Mouse (Mus musculus) heart, adult 8-10 months (tissue): Measurements from ENCODE around the gene Ldlrad1. TPM values are rescaled to one million over a fixed set of nuclear protein-coding genes. Genes with fewer than 3 reads are reported as not detected.

Source experiments
- DNase-seq: peaks from one replicate; pipeline ENCODE4 v3.0.0; 2022; ENCODE audit warnings: low spot score
- total RNA-seq, 4 experiments: library from RNA; stranded (reverse); gene quantifications; 2 replicates each; pipeline ENCODE4 v1.2.4; 2022

Gene Ldlrad1
- total RNA-seq, 4 experiments from 2014 or later: not detected

- no peak for DNase-seq
Observed at GRCm38 (mm10) chr4:107211465-107211864, 2.5 kb downstream of the Ldlrad1 start.

DNA sequence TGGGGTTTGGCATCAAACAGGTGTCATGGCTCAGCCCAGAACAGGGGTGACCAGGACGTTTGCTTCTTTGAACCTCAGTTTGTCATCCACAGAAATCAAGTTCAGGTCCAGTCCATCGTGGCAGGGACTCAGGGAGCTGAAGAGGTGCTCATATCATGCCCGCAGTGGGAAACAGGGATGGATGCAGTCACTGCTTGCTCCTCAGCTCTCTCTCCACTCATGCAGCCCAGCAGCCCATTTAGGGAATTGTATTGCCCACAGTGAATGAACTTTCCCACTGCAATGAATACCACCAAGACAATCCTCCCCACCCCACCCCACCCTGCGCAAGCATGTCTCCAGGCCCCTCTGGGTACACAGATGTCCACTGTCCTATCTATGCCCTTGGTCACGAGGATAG lies 3.0 kb downstream of the Ldlrad1 start:
- DNase-seq: no peak

DNA sequence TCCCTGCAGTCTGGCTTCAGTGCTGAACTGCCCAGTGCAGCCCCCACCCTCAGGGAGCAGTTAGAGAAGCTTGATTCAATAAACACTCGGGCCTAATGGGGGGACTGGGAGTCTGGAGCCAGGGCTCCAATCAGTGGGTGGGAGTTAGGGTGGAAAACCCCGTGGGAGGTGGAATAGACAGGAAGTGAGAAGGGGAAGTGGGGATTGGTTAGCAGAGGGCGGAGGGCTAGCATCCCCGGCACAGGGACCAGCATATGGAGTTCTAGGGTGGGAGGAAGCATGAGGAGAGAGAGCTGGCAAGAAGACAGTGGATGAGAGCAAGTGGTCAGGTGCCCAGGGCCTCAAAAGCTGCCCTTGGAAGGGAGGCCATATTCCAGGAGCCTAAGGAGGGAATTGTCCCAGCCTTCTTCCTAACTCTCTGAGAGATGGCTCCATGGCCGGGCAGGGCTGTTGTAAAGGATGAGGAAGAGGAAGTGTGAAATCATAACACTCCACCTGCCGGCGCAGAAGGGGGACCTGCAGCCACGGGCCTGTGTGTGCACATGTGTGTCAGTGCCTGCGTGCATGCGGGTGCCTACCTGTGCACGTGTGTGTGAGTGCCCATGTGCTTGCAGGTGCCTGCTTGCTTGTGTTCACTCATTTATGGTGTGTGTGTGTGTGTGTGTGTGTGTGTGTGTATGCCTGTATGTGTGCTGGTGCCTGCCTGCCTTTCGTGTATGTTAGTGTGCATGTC lies 4.5 kb downstream of the Ldlrad1 start:
- DNase-seq: no peak

DNA sequence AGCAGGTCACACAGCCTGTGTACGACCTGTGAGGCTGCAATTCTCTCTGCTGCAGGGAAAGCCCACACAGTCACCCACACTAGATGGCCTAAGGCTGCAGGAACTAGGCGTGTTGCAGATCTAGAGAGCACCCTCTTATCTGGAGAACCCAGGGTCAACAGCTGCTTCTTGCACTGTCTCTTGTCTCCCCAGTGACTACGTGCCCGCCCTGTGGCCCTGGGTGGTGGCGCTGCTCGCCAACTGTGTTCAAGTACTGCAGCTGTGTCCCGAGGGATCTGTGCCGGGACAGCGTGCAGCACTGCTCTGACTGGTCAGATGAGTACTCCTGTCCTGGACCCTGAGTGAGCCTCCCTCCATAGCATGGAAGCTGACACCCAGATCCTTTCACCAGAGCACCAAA lies 8.6 kb downstream of the Ldlrad1 start:
- DNase-seq: no peak

DNA sequence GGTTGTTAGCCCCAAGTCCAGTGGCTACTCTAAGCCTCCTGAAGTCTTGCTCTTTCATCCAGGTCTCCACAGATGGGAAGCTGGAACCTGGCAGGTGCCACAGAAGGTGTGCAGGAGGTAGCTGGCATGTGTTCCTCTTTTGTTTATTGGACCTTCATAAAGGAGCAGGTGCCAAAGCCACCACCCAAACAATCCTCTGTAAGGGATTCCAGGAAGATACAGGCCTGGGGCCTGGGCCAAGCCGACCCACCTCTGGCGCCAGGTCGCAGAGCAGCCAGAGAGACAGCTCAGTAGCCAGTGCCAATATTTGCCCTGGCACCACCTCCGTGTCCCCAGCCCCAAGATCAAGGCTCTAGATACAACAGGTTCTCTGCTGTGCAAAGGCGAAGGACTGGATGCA lies 12.5 kb downstream of the Ldlrad1 start:
- no peak for DNase-seq

DNA sequence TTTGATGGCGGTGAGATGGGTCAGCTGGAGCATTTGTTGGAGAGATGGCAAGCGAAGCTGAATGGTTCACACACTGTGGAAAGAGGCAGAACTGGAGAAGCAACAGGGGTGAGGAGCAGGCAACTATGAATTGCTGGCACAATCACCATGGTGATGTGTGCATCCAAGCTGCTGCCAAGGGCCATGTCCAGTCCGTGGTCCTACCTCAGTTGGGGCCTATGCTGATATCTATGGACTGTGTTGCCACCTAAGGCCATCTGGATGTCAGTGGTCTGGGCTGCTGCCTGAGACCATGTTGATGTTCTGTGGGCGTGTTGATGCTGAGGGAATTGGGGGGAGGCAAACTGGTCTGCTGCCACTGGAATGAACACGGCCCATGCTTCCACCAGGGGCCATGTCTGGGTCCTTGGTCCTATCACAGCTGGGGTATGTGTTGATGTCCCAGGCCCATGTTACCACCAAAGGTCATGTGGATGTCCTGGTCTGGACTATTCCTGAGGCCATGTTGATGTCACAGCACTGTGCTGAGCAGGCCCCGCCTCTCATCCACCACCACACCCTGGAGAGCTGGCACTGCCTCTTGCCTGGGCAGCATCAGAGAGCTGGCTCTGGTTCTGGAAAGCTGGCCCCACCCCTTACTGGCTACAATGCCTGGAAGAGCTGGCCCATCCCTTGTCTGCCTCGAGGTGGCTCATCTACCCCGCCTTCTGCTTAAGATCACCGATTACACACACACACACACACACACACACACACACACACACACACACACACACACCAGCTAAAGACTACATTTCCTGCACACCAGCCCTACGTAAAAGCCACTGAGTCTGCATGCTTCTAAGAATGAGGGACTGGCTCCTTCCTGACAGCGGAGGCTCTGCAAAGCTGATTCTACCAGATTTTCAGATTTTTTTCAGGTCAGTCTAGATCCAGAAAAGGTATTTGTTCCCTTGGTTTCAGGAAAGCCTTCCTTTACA lies 14.5 kb downstream of the Ldlrad1 start:
- DNase-seq: peak; percentile 61

DNA sequence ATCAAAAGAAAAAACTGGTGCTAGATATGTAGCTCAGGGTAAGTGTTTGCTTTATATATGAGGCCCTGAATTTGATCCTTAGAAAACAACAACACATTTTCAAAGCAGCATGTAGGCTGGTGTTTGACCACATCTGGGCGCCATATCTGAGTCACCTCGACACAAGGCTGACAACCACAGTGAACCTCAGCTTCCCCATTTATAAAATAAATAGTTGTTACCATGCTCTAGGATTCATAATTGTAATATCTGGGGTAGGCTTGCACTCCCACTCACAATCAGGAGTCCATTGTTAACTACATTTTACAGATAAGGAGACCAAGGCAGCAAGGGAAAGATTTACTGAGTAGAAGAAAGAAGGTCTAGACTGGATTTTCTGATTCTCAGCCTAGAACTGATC lies 17.3 kb downstream of the Ldlrad1 start:
- no peak for DNase-seq

DNA sequence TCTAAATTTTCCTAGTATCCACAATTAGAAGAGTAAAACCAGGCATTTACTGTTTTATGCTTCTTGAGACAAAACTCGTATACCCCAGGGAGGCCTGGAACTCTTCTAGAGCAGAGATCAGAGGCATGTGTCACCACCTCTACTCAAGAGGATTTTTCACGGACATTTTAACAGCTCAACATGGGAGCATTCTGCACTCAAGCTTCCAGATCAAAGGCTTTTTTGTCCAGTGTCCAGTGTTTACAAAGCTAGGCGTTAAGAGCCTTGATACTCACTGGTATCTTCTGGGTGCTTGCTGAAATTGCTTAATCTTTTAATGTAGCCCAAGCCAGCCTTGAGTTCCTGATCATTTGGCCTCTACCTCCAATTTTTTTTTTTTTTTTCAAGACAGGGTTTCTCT lies 23.2 kb downstream of the Ldlrad1 start:
- DNase-seq: no peak

DNA sequence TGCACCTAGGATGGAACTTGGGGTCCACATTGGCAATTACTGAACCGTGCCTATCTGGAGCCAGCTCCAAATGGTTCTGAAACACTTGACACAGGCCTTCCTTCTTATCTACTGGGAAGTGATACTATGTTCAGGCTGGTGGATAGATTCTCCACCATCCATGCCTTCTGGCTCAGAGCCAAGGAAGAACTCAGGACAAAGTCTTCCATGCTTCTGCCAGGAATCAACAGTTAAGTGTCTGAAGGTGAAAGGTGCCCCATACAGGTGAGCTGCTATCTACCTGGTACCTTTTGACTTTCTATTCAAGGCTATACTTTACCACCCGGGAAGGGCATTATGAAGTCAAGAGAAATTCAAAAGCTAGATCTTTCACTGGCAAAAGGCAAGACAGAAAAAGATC lies 29.3 kb downstream of the Ldlrad1 start:
- DNase-seq: no peak

DNA sequence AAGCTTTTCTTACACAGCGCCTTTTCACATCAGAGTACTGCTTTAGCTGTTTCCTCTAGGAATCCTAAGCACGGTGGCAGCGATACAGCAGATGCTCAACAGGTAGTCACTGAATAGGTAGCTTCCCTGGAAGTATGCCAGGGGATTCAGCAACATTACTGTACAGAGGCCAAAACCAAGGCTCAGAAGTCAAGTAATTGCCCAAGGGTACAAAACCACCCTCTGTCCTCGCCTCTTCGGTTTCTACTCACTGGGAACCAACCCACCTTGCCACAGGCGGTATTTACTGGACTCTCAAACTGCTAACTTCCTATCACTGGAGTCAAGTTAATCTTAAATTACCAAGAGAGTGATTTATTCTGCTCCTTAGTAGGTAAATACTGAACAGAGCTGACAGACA lies 31.2 kb downstream of the Ldlrad1 start:
- DNase-seq: no peak

GRCm38 (mm10) chr4:107243365-107244333 lies 34.7 kb downstream of the Ldlrad1 start:
- DNase-seq: no peak

DNA sequence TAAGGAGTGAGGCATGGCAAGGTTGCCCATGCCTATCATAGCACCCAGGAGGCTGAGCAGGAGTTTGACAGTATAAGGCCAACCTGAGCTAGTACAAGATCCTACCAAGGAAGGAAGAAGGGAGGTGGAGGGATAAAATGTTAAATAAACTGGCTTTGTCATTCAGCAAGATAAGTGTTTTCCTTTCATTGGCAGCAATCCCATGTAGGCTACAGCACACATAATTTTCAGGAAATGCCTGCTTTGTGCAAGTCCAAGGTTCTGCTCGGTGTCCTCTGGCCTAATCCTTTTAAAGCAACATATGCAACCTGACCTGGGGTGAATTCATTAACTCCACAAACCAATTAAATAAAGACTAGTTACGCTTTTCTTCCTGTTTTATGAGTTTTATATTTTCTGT lies 36.4 kb downstream of the Ldlrad1 start:
- DNase-seq: no peak

DNA sequence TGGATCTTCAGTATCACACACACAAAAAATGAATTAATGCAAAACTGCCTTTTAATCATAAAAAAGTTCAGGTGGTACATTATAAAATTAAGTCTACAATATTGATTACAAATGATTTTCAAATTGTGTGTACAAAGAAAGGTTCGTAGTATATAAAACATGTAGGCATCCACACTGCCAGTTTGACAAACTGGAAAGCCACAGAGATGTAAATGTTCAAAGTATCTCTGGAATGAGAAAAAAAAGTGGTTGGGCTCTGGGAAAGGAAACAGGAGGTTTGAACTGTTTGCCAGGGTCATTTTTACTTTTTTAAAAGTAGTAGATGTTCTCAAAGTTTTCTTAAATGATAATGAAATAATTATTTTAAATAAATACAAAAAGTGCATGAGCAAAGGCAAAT lies 37.1 kb downstream of the Ldlrad1 start:
- no peak for DNase-seq

DNA sequence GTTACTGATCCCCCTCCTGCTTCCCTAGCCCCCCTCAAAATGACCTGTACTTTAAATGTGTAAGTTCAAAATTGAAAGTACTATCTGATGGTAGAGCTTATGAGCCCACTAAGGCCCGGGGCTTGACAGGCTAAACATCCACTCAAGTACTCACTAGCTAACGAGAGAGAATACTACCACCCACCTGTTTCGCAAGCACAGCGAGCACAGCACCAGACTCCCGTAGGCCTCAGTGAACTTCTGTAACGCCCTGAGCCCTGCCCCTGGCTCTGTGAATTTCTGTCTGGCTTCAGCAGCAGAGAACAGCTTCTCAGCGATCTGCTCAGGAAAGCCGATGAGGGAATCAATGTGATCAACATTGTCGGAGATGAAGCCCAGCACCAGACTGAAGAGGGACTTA lies 38.1 kb downstream of the Ldlrad1 start:
- no peak for DNase-seq

GRCm38 (mm10) chr4:107248061-107248460 lies 39.1 kb downstream of the Ldlrad1 start:
- no peak for DNase-seq

- no peak for DNase-seq
Observed at GRCm38 (mm10) chr4:107249471-107249870, 40.5 kb downstream of the Ldlrad1 start.

DNA sequence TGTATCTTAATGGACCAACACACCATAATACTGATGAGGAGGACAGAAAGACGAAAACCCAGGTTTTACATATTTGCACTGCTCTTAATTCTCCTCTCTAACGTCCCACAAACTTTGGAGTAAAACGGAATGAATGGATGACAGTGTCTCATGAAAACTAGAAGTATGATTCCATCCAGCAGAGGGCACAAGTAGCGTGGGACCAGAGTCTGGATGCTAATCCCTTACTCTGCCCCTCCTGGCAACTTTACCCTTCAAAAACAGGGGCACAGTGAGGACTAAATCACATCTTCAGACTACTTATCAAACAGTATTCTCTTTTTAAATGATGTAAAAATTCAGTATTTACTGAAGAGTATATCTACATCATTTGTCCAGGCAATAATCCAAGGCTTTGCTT lies 41.5 kb downstream of the Ldlrad1 start:
- DNase-seq: peak; percentile 38

DNA sequence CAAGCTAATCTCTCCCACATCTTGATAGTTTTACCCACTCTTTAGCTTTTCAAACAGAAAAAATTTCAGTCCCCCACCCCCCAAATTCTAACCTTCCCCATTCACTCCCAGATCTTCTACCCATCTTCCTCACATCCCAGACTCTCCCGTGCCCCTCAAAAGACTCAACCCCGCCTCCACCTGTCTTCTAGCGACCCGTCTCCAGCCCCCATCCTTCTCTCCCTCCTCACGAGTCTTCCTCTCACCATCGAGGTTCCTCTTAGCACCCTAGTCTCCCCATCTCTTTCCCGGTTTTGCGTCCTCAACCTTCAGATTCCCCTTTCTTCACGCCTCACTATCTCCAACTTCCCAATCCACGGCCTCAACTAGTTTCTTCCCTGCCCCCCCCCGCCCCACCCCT lies 43.5 kb downstream of the Ldlrad1 start:
- DNase-seq: no peak

DNA sequence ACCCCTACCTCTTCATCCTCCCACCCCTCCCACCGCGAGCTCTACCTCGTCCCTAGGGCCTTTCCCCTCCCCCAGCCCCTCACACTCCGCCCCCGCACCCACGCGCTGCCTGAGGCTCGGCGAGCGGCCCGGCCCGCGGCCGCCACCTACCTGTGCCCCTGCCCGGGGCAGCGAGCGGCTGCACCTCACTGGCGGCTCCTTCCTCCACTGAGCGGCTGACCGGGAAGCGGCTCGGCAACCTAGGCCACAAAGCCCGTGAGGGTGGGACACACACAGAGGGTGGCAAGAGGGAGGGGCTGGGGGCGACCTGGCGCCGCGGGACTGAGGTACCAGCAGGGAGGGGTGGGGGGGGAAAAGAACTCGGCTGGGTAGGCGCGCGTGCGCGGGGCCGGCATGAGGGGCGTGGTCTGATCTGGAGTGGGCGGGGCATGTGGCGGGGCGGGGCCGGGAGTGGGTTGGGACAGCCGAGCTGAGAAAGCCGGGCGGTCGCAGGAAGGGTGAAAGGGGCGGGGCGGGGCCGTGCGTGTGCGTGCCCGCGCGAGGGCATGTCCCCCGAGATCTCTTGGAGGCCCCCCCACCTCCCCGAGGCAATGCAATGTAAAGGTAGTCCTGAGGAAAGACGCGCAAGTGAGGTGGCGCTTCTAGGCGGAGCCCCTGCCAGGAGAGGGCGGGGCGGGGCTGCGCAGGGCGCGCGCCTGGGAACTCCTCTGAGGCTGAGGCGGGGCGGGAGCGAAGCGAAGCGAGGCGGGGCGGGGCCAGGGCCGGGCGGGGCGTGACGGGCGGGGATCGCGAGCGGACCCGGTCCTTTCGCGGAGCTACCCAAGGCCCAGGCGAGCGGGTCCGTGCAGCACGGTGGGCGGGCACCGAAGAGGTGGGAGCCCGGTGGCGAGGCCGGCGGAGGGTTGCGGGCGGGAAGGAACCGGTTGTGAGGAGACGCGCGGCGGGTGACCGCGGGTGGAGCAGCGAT lies 44.4 kb downstream of the Ldlrad1 start, which contains the start of the genes Lrrc42 and Hspb11:
TSS of gene Lrrc42 (minus strand) at position 408 of the 967 bp plus-strand sequence.
TSS of gene Hspb11 (plus strand) at position 469 of the 967 bp plus-strand sequence.
- DNase-seq: peak; percentile 83

GRCm38 (mm10) chr4:107254414-107254813 lies 45.4 kb downstream of the Ldlrad1 start:
- DNase-seq: no peak
